Mouse (Mus musculus) kidney, adult 11 months (tissue): ENCODE measurements around the gene Car15.

Experiments used
- DNase-seq: peaks from one replicate; pipeline ENCODE4 v3.0.0; 2022

Gene Car15

GRCm38 (mm10) chr16:17832821-17833220 is 5.3 kb downstream of the Car15 start, which contains the start of gene B830017H08Rik:
B830017H08Rik (plus strand) TSS chr16:17833121.
- no peak for DNase-seq

DNA sequence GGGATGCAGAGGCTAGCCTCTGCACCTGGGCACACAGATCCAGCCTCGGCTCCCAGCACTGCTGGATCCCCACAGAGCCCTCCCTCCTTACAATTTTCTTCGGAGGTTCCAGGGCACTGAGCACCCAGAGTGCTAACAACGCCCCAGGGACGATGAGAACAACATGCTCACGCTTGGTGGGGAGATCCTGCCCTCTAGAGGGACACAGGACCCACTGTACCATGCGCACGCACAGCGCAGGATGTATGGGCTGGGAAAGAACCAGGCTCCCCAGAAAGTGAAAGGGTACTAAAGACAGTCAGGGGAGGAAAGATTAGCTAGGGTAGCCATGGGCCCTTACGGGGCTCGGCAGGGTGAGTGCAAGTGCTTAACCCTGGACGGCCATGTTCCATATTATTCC is 6.4 kb downstream of the Car15 start:
- no peak for DNase-seq

DNA sequence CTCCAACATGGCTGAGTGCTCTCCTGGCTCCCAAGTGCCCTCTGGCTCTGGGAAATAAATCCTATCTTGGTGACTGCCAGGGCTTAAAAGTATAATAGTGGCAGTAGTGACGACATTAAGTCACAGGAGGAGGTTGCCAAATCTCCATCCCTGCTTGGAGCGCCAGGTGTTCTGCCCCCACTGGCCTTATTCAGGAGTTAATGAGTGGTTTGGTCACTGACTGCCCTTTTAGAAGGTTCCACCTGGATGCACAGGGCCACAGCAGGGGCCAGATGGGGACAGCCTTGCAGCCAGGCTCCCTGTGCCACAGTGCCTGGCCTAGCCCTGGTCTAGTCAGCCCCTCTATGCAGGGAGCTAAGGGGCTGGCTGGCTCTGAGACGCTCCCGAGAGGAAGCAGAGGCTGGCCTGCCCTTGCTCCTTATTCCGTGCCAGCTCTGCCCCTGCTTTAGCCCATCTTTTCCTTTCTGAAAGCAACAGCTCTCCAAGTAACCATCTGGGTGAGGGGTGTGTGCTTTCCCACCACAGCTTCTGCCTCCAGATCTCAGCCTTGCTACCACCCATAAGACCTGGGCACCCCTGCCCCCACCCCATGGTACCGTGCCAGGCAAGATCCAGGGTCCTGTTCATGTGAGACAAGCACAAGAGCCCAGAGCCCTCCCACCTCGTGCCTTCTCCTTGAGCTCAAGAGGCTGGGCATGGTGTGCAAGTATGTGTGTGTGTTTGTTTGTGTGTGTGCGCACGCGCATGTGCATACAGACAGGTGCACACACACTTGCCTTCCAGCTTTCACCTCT is 7.6 kb downstream of the Car15 start:
- DNase-seq = peak; percentile 83

DNA sequence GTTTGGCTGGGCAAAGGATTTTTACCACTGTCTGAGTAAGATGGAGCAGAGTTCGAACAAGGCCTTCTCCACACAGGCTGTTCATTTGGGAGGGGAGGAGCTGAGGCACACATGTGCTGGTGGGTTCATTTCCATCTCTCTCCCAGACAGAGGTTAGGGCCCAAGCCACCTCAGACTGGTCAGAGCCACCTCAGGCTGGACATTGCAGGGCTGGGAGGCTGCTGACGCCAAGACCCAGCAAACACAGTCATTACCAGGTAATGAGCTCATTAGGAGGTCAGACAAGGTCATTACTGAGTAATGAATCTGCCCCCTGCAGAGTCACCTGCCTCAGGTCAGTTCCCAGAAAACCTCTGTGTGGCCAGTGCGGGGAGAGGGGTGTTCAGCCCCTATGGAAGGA is 9.3 kb downstream of the Car15 start:
- peak; percentile 81 for DNase-seq

GRCm38 (mm10) chr16:17828229-17828628 is 9.9 kb downstream of the Car15 start:
- no peak for DNase-seq

GRCm38 (mm10) chr16:17826500-17826899 is 11.7 kb downstream of the Car15 start:
- no peak for DNase-seq

DNA sequence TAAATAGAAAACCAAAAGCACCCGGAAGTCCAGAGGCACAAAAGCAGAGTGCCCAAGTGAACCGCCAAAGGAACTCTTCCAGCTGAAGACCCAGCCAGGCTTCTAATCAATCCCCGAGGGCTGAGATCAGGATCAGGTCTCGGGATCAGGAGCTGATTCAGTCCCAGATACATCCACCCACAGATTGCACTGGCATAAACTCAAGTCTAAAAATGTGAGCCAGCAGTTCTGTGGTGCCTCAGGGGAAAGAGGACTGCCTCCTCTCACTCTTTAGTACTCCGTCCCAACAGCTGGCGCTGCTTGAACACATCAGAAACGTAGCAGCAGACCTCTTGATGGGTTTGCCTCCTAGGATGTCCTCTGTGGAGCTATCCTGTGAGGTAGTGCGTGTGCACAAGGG is 21.6 kb downstream of the Car15 start:
- no peak for DNase-seq

DNA sequence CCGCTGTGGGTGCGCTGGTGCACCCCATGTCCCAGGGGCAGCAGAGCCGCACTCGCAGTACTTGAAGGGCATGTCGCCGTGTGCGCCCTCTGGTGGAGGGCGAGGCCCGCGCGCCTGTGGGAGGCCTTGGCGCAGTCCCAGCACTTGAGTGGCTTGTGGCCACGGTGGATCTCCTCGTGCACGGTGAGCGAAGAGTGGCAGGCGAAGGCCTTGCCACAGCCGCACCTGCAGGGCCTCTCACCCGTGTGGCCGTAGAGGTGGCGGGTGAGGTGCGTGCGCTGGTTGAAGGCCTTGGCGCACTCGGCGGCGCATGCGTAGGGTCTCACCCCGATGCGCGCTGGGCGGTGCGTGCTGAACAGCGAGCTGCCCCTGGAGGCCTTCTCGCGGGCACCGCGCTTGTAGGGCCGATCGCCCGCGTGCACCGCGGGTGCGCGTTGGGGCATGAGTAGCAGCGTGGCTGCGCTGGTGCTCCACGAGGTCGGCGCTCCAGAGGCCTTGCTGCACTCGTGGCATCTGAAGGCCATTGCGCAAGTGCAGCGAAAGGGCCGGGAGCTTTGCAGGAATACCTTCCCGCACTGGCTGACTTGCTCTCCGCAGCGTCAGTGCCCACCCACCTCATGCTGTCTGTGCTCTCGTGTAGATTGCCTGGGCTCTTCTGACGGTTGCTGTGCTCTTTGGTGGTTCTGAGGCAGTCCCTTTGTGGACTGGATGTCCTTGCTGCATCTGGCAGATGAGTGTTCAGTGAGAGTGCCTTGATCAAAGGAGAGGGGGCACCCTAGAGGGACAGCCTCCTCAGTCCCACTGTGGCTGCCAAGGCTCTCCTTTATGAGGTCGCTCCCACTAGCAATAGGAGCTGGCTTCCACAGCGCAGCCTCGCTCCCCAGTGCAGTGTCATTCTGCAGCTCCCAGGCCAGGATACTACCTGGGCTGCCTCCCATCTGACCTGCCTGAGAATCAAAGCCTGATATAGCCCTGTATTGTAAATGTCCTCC is 22.5 kb downstream of the Car15 start:
- DNase-seq = peak; percentile 53

DNA sequence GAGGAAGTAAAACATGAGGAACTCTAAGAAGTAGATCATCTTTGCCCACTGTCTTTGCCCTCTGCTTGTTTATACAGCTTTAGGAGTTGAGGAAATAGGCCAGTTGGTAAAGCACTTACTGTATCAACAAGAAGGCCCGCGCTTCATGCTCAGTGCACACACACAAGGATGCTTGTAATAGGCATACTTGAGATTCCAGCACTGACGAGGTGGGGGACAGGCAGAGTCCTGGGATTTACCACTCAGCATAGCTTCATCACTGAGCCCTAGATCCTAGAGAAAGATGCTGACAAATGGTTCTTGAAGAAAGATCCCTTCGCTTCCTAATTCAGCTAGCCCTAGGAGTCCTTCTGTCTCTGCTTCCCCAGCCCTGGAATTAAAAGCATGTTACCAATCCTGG is 25.0 kb downstream of the Car15 start:
- no peak for DNase-seq

- no peak for DNase-seq
Measured at GRCm38 (mm10) chr16:17812120-17812519, 26.0 kb downstream of the Car15 start.

GRCm38 (mm10) chr16:17809711-17810110 is 28.5 kb downstream of the Car15 start:
- no peak for DNase-seq

- no peak for DNase-seq
Measured at GRCm38 (mm10) chr16:17809125-17809524, 29.0 kb downstream of the Car15 start.

DNA sequence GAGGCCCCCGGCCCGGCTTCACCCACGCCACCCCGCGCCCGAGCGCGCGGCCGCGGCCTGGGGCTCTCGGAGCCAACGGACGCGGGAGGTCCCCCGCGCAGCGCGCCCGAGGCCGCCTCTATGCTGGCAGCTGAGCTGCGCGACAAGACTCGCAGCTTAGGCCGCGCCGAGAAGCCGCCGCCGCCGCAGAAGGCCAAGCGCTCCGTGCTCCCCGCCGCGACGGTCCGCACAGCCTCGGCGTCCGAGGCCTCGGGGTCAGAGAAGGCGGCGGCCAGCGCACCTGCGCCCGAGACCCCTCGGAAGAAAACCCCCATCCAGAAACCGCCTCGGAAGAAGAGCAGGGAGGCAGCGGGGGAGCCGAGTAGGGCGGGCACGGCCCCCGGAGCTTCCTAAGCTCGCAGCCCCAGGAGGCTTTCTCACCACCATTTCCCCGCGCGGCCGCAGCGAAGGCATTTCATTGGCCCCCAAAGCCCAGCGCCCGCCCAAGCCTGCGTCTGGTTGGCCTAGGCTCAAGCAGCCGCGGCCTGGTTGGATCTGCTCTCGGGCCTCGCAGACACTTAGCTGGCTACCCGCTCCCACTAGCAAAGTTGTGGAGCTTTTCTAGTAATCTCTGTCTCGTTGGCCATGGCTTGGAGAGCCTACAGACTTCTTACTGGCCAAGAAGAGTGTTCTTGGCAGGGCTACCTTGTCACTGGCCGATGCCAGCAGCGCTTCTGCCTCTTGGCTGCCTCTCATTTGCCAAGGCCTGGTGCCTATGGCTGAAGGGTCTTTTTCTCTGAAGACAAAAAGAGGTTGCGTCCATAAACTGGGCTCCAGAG is 30.8 kb downstream of the Car15 start:
- peak; percentile 74 for DNase-seq

DNA sequence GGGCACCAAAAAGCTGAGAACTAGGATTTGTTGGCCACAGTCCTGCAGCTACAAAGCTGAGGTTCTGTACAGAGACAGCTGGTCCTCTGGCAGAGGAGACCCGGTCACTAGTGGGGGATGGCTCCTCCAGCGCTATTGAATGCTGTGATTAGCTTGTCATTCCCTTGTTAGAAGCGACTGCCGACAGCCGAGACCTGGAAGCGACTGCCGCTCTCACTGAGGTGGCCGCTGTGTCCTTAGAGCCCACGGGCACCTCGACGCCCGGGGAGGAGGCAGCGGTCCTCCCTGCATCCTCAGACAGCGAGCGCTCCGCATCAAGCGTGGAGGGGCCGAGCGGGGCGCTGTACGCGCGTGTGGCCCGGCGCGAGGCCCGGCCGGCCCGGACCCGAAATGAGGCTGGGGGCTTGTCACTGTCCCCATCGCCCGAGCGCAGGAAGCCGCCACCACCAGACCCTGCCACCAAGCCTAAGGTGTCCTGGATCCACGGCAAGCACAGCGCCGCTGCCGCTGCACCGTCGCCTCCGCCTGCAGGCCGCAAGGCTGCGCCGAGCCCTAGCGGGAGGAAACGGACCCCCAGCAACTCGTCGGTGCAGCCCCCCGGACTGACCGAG is 31.5 kb downstream of the Car15 start:
- no peak for DNase-seq

DNA sequence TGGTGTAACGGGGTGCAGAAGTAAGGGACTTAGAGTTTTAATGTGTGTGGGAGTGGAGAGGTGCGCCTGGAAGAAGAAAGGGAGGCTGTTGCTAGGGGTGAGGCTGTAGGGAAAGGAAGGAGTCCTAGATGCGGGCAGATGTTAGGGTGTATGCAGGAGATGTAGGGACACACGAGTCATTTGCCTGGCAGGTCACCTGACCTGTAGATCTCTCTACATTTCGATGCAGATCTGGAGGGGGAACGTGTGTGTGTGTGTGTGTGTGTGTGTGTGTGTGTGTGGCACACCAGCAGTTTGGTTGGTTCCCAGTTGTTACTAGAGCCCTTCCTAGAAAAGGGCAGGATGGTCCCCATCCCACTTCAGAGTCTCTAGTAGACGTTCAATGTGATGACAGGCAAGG is 33.2 kb downstream of the Car15 start:
- no peak for DNase-seq

DNA sequence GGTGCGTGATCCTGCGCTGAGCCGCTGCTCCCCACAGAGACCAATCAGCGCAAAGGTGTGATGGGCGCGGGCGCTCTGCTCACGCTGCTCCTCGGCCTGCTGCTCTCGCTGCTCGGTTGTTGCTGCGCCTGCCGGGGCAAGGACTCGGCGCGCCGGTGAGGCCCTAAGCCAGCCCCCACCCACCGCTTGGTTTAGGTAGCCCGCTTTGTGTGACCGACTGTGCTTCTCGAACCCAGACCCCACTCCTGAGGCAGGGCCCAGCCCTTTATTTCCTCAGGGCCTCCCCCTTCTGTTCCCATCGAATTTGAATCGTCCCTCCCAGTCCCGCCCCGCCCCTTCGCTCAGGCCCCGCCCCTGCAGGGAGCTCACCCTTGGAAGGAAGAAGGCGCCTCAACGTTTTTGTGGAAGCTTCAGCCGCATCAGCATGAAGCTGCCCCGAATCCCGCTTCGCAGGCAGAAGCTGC is 33.7 kb downstream of the Car15 start:
- DNase-seq = no peak

DNA sequence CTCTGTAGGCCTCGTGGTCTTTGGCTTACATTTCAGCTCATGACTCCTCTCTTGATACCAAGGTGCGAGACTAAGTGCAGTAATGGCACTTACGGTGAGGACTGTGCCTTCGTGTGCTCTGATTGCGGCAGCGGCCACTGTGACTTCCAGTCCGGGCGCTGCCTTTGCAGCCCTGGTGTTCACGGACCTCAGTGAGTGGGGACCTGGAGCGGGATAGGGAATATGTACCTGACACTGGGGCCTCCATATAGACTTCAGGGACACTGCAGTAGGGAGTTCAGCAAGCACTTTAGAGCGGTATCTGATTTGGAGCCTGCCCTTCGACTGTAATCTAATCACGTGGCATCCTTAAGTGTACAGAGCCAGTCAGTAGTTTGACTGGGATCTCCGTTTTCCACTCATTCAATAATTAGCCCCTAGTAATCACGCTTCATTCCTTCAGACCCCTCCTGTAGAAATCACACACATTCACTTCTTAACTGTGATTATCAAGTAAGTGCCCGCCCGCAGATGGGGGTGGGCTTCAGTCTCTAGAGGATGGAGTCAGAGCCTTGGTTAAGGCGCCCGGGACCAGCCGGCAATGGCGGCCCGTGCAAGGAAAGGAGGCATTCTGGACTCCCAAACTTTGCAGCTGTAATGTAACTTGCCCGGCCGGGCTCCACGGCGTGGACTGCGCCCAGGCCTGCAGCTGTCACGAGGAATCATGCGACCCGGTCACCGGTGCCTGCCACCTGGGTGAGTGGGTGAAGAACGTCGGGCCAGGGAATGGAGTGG is 34.3 kb downstream of the Car15 start:
- no peak for DNase-seq

DNA sequence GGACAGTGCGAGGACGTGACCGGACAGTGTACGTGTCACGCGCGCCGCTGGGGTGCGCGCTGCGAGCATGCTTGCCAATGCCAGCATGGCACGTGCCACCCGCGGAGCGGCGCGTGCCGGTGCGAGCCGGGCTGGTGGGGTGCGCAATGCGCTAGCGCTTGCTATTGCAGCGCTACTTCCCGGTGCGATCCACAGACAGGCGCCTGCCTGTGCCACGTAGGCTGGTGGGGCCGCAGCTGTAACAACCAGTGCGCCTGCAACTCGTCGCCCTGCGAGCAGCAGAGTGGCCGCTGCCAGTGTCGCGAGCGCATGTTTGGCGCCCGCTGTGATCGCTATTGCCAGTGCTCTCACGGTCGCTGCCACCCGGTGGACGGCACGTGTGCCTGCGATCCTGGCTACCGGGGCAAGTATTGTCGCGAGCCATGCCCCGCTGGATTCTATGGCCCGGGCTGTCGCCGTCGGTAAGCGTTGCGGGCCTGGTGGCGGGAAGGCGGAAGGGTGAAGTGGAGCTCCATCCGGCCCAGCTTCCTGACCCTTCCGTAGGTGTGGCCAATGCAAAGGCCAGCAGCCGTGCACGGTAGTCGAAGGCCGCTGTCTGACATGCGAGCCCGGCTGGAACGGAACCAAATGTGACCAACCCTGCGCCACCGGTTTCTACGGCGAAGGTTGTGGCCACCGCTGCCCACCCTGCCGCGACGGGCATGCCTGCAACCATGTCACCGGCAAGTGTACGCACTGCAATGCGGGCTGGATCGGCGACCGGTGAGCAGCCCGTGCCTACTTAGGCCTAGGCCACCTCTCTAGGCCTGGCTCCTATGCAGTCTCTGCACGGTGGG is 35.1 kb downstream of the Car15 start:
- DNase-seq = no peak

DNA sequence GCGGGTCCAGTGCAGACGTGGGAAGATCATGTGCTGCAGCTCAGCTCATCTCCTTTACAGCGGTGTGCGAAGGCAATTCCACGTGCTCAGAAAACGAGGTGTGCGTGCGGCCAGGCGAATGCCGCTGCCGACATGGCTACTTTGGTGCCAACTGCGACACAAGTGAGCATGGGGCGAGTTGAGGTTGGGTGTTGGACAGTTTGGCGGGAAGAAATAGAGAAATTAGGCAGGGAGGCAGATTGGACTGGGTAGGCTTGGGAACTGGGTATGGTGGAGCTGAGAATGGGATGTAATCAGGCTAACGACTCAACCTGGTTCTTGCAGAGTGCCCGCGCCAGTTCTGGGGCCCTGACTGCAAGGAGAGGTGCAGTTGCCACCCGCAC is 35.7 kb downstream of the Car15 start:
- no peak for DNase-seq

DNA sequence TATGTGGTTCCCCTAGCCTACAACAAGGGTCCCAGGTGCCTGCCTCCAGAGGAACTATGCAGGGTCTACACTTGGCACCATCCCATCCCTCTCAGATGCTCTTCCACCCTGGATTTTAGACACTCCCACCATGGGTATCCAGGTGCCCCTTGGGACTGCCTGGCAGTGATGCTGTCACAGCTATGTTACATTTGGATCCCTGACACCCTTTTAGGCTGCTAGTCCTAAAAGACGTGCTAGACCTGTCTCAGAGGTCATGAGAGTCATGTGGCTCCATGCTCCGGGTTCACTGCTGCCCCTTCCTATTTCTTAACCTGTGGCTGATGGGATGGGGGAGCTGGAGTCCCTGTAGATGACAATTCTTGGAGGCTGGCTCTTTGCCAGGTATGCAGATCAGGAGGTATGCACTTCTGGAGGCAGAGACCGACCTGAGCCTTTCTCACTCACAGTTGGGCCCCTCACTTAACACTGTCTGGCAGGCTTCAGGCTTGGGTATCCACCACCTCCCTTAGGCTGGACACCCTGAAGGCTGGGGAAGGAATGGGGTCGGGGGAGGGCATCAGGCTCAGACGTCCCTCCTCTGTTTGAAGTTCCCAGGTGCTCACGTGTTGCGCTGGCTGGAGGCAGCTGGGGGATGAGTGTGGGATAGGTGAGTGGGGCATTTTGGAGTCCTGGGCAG is 36.2 kb downstream of the Car15 start:
- DNase-seq = no peak
